Mouse (Mus musculus) brain, embryonic 18.5 days (tissue): ENCODE measurements around the gene Sp8.

Source experiments
- DNase-seq: peaks from one replicate; pipeline ENCODE4 v3.0.0-alpha.2; 2012; ENCODE audit warnings: low read depth, low spot score

The Sp8 gene

DNA sequence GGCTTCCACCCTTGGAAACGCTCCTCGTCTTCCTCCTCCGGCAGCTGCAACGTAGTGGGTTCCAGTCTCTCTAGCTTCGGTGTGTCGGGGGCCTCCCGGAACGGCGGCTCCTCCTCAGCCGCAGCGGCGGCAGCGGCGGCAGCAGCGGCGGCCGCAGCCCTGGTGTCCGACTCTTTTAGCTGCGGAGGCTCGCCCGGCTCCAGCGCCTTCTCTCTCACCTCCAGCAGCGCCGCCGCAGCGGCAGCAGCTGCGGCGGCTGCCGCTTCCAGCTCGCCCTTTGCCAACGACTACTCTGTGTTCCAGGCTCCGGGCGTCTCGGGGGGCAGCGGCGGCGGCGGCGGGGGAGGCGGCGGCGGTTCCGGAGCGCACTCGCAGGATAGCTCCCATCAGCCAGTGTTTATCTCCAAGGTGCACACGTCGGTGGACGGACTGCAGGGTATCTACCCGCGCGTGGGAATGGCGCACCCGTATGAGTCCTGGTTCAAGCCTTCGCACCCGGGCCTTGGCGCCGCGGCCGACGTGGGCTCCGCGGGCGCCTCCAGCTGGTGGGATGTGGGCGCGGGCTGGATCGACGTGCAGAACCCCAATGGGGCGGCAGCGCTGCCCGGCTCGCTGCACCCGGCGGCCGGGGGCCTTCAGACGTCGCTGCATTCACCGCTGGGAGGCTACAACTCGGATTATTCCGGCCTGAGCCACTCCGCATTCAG lies 2.5 kb downstream of the Sp8 start:
- DNase-seq, result no peak

DNA sequence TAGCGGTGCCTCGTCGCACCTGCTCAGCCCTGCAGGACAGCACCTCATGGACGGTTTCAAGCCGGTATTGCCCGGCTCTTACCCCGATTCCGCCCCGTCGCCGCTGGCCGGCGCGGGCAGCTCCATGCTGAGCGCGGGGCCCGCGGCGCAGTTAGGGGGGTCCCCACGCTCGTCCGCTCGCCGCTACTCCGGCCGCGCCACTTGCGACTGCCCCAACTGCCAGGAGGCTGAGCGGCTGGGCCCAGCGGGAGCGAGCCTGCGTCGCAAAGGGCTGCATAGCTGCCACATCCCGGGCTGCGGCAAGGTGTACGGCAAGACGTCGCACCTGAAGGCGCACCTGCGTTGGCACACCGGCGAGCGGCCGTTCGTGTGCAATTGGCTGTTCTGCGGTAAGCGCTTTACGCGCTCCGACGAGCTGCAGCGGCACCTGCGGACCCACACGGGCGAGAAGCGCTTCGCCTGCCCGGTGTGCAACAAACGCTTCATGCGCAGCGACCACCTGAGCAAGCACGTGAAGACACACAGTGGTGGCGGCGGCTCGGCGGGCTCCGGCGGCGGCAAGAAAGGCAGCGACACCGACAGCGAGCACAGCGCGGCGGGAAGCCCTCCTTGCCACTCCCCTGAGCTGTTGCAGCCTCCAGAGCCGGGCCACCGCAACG lies 3.2 kb downstream of the Sp8 start:
- no peak for DNase-seq

DNA sequence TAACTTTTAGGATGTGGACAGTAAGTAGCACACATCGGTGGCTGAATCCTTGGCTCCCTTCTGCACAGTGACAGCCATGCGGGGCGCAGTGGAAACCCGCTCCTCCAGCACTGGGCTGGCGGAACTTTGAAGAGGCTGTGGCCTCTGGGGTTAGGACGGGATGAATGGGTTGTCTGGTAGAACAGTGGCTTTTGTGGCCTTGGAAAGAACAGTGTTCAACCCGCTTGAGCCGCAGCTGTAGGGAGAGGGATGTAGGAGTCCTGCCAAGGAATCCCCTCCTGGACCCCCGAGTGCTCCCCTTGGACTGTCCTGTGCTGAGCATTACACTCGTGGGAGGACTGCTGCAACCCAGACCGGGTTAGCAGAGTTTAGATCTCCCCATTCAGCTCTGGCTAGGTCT lies 3.9 kb downstream of the Sp8 start:
- DNase-seq, result no peak

DNA sequence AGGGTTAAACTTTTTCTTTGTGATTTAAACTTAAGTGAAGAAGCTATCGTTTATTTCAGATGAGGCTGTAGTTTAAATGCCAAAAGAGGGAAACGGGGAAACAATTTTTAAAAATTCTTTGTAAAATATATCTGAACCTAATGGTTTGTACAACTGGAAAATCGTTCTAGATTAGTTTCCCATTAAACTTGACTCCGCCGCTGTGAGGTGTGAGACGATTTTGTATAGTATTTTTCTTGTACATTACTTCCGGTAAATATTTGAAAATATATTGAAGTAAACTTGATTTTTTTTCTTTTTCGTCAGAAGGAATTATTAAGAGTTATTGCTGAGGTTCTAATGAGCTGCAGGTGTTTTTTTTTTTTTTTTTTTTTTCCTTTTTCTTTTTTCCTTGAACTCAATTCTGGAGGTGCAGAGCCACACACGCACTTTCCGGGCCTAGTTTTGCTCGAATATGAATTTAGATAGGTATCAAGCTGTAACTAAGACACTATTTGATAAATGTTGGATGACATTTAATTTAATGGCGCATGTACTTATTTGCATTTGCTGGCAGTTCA lies 4.8 kb downstream of the Sp8 start:
- DNase-seq, result no peak

DNA sequence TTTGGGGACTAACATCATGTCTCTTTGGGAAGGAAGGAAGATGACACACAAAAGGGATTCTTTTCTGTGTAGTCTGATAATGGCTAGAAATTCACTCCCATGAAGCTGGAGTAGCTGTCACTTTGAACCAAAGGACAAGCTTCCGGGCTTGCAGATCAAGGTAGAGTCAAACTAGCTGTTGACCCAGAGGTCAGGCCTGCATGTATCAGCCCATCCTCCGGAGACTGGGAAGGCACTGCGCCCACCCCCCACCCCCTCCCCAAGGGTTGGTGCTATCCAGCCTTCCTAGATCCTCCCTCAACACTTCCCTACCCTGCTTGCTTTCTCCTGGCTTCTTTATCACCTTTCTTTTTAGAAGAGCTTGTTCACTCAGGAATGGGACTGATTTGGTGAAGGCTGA lies 7.2 kb downstream of the Sp8 start:
- DNase-seq, result no peak

DNA sequence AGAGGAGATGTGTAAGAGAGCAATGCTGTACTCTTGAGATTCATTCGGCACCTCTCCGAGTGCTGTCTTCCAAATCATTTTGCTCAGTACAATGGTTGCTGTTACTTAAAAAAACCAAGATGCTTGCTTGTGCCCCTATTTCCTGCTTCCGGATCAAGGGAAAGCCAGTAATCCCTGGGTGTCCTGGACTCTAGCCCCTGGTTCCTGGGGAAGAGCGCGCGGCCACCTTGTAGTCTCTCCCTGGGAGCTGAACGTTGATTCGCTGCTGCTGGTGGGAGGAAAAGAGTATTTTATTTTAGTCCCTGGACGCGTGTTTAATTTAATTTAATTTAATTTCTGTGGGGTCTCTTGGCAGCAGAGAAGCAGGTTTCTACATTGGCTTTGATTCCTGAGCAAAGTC lies 8.3 kb downstream of the Sp8 start:
- no peak for DNase-seq

DNA sequence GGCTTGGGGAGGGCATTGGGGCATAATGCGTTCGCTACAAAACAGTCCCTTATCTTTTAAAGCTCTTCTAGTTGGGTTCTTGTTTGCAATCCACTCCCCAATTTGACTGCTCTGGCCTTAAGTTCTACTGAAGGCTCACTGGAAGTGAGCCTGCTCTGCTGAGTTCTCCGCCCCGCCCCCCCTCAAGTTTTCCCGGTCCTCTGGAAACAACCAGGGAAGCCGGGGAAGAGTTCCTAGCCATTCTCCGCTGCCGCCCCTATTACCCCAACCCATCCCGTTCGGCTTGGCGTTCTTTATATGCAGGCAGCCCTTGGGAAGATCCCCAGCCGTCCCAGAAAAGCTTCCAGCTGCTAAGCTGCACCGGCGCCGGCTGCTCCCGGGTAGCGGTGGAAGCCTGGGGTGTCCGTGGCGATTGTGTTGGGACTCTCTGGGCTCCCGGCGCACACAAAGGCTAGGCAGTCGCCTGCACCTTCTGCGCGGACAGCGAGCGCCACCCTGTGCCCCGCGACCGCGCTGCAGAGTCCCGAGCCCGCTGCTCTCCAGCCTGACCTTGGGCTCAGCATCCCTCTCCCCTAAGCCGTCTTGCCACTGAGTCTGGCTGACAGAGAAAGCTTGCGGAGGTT lies 8.8 kb downstream of the Sp8 start:
- no peak for DNase-seq

DNA sequence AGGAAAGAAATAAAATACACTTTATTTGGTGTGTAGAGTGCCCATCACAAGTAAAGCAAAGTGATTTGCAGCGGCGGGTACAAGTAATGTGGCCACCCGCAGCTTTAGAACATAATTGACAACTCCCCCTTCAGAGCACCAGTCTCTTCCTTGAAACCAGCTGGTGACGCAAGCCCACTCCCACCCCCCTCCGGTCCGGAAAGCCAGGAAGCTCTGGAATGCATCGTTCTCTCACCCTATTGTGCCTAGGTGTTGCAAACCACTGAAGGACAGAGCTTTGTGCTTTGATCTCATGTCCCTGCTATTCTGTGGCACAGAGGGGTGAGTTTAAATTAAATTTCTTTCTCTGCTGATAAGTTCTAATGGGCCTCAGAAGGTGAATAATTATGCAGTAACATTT lies 10.0 kb downstream of the Sp8 start:
- no peak for DNase-seq

DNA sequence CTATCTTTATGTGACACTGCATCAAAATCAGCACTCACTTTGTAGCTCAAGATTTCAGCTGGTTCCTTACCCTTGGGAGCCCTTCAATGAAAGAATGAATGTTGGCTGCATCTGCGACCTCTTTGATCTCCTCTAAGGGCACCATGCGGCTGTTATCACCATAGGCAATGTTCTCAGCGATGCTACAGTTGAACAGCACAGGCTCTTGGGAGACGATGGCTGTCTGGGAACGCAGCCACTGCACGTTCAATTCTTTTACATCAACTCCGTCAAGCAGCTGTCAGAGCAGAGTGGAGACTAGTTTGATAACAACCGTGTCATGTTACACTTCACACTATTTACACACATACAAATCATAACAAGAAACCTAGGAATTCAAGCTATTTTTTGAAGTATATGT lies 26.5 kb downstream of the Sp8 start:
- no peak for DNase-seq

DNA sequence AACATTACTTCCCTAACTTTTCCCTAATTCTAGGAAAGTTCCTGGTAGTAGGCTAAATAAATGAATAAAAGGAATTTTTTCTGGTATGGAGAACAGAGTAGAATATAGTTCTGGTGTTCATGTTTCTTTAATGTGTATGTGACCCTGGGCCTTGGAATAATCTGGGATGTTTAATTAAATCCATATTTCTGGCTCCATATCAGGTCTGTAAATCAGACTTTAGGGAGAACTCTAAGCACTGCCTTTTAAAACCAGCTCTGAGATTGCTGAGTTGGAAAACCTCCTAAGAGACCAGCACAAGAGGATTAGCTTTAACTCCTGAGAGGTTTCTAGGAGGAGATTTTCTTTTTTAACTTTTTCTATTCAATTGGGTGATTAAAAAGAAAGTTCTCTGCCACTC lies 36.7 kb downstream of the Sp8 start:
- DNase-seq, result no peak

DNA sequence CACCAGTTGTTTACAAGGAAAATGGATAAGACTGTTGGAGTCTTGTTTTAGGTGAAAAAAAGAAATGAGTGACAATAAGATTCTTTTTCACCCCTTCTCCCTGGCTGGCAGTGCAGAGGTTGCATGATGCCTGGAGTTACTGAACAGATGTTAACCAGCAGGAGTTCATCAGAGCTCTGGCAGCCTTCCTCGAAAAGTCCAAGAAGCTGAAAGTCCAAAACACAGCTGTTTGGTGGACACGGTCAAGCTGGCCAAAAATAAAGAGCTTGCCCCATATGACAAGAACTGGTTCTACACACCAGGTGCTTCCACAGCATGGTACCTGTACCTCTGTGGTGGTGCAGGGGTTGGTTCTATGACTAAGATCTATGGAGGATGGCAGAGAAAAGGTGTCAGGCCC lies 41.8 kb downstream of the Sp8 start:
- no peak for DNase-seq
